Mouse (Mus musculus): Measurements from ENCODE around the gene Hkdc1.

- TF ChIP-seq CTCF (IDR thresholded peaks at IDR 0.05; ENCODE audit: low read depth, low read length) (no peak), GATA1 (IDR thresholded peaks at IDR 0.05; ENCODE audit: borderline replicate concordance, low read length) (no peak), POLR2AphosphoS5 (IDR thresholded peaks at IDR 0.05; ENCODE audit: insufficient replicate concordance, low read depth, low read length) (no peak)
Observed at GRCm38 (mm10) chr10:62379808-62380207, 42.5 kb downstream of the Hkdc1 start, which contains the start of gene Hk1.
